Mouse (Mus musculus) lung, postnatal 4 days (tissue): ENCODE data around the gene Klhdc7a.
"Not testable (repeated sequence)": the region's sequence is repeated elsewhere in the genome, so short reads cannot be mapped to it uniquely, and the experiment has no call there.

Experiments used
- DNase-seq, 2 experiments: peaks; one replicate each; pipeline ENCODE4 v3.0.0; 2021

The Klhdc7a gene

DNA sequence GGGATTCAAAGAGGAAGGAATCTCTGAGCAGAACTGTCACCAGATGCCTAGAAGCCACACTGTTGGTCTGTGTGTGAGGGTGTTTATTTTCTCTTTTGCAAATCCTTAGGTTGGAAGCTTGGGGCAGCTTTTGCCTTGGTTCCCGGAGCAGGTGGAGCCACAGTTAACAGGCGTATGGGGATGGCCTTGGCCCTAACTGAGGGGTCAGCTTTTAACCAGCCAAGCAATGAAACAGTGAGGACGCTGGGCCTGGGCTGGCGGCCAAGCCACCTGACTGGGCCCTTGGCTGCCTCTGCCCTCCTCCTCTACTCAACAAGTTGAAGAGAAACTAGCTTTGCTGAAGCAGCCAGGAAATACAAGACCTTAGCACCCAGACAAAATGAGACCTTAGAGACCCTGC lies at the start of gene Klhdc7a:
TSS of gene Klhdc7a (minus strand) at position 105 of the 400 bp plus-strand sequence.
- DNase-seq: peak; percentile 67 to 87

DNA sequence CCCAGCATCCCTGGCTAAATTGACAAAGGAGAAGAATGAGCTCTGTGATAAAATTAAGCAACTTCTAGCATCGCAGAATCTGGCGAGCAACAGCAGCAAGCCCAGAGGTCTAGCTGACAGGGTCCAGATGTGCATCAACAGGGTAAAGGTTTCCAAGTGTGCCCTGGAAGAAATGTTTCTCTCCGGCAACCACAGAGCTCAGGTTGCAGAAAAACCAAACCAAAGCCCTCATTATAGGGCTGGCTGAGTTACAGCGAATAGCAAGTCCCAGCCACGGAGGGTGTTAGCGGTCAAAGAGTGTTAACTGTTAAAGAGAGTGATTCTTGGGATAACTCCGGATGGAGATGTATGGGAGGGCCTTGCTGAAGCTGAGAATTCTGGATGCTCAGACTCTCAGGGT lies 48.1 kb upstream of the Klhdc7a start:
- no peak for DNase-seq

DNA sequence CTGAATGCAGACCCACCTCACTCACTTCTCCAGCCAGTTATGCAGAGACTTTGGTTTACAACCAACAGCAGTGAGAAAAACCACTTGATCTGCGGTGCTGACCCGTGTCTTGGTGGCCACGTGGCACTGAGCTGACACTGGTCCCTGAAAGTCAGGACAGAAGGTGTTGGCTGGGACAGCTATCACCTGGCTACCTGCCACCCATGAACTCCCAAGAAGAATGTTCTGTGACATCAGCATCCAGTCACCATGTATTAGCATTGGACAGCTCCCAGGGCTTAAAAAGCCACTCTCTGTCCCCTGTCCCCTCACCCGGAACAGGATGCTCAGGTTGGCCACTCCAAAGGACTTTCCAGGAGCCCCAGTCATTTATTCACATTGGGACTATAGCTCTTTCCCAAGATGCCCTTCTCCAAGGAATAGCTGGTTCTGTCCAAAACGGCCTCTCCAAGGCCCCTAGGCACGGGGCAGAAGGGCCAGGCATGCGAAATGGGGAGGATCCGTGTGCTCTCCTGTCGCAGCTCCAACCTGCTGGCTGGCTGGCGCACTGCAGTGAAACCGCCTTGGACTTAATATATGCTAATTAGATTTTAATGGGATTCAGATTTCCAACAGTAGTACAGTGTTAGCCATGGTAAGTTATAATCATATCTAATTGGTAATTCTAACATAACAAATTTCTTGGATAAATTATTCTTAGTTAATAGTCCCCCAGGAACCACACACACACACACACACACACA lies 43.1 kb upstream of the Klhdc7a start:
- DNase-seq: no peak

DNA sequence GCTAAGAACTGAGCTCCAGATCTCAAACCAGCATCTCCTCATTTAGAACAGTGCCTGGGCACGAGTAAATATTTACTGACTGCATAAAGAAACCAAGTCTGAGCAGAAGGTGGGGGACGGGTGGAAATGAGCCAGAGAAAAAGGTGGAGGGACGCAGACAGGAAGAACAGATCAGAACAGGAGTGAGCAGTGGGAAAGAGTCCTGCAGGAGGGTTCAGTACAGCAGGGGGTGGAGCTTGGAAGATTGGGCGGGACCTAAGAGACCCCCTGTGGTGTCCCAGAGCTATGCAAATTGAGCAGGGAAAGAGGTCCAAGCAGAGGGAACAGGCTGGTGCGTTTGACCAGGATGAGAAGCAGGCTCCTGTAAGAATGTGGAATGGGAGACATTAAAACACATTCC lies 37.1 kb upstream of the Klhdc7a start:
- peak in 1 of 2 experiments; percentile 6 for DNase-seq

DNA sequence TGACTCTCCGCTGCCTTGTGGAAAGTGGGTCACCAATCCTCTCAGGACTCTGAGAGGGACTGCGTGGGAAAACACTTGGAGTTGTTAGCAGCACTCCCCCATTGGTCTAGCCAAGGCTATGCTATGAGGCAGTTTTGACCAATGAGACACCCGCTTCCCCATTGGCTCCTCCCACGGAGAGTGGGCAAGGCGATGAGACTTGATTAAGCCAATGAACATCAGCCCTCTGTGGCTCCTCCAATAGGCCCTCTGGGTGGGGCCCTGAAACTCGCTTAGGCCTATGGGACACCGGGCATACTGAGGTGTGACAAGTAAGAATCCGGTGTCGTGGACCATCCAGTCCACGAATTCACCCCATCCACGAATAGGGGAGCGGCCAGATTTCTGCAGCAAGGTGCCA lies 36.3 kb upstream of the Klhdc7a start:
- peak; percentile 38 to 51 for DNase-seq

DNA sequence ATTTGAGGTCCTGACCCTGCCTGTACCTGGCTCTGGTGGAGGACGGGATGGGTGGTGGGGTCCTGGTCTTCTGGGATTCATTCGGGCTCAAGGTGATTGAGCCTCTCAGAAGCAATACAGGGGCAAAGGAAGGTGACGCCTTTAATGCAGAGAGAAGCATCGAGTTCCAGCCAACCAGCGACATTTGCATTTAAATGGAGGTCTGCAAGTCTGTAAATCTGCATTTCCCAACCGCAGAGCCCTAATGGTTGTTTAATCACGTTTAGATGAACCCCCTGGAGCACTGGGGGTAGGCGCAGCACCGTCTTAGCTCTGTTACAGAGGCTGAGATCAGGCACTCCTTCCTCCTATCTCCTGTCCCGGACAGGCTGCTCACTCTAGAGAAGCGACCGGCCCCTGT lies 34.2 kb upstream of the Klhdc7a start:
- no peak for DNase-seq

DNA sequence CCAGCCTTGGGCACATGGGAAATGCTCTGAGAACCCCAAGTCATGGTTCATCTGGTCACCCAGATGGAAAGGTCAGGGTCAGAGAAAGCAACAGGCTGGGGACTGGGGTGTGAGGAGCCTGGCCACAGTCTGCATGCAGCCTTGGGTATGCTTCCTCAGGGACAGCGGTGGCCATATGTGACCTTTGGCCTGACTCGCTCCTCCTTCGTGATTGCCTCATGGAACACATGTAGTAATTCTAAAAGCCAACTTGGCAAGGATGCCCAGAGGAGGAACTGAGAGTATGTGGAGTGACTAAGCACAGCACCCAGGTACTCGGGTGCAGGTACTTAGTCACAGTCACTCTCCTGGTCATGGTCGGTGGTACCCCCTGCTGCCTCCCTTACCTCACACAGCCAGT lies 33.1 kb upstream of the Klhdc7a start:
- no peak for DNase-seq

DNA sequence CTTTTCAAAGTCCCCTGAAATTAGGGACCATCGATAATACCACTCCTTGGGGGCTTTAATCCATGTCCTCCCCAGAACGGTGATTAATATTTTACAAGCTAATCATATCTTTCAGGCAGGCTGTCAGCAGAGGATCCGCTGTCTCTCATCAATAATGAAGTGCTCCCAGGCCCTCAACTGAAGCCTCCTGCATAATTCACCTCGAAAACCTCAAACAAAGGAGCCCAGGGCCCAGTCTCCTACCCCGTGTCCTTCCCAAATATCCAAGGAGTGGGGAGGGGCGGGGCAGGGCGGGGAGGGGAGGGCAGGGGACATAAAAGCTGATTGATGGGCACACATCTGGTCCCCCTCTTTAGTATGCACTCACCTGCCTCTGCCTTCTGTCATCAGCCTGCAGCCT lies 31.2 kb upstream of the Klhdc7a start:
- DNase-seq: no peak

DNA sequence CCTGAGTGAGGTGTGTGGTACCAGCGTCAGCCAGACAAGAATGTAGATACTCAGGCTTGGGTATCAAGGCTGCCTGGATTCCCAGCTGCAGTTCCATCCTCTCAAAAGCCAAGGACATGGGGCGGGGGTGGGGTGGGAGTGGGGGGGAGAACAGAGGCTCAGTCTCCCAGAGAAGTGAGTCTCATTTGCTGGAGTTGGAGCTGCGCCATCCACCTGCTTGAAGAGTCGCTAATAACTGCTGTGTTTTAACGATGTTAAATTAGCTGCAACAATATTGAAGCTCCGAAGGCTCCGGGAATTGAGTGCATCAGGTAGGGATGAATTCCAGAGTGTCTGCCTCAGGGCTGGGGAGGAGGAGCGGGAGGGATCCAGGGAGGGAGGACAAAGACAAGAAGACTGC lies 27.8 kb upstream of the Klhdc7a start:
- DNase-seq: no peak

DNA sequence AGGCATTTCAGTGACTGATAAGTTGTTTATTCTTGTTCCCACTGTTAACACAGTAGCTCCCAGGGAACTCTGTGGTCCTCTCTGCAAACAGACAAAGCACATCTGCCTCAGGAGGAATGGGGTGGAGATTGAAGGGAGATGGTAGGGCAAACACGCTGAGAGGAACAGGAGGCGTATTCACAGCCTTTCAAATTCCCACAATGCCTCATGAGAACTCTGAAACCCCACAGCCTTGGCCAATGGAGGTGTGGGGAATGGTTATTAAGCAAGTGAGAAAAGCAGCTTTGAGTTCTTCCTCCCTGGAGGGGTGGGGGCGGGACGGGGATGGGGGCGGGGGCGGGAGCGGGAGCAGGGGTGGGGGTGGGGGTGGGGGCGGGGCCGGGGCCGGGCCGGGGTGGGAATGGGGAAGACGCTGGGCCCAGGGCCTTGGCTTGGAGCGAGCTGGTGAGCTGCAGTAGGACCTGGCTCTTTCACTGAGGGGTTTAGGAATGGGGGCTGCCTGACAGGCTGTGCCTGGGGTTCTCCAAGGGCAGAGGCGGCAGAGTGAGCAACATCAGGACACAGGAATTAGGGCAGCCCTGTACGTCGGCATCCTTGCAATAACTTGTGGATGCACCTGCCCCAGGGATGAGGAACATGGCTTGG lies 25.4 kb upstream of the Klhdc7a start:
- DNase-seq: no peak

DNA sequence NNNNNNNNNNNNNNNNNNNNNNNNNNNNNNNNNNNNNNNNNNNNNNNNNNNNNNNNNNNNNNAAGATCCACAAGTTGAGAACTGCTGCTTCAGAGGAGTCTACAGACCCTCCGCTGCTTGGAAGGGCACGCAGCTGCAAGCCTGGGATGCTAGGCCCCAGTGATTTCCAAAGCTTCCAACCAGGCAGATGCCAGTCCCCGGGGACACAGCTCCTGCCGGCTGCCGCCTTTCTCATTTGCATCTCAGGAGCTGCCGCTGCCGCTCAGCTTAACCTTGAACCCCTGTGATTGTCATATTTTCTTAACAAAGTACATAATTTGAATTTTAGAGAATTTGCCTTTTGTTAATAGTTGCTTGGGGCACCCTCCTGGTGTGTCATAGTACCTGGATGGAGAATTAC lies 19.1 kb upstream of the Klhdc7a start:
- DNase-seq: no peak

DNA sequence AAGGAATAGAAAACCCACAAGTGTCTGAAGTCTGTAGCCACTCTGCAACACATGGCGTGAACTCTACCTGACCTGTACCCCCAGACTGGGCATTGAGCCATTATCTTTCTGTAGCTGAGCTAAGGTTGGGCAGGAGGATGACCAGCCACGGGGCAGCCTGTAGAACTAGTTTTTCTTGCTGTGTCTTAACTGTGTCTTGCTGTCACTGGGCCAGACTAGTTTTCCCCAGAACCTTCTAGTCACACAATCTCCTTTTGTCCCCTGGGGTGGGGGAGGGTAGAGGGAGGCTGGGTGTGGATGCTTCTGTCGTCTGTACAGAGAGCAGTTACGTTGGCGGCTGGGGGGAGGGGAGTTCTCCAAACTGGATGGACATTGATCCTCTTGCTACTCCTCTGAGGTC lies 10.9 kb upstream of the Klhdc7a start:
- DNase-seq: peak; percentile 27 to 42

DNA sequence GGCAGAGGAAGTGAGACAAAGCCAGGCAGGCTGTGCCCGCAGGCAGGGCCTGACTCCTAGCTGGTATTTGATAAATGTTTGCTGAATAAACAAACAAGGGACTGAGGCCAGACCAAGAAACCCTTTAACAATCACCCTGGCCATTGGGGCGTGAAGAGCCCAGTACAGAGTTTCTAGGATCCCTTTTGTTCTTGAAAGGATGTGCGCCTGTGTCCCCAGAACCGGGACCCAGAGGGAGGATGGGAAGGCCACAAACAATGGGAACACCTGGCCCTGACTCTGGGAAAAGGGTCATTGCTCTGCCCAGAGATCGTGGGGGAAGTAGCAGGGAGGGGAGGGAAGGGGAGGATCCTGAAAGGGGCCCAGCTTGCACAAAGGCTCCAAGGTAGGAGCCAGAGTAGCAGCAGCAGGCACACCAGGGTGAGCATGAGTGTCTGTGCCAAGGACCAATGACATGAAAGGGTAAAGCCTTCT lies 9.5 kb upstream of the Klhdc7a start:
- DNase-seq: peak; percentile 21 to 53

DNA sequence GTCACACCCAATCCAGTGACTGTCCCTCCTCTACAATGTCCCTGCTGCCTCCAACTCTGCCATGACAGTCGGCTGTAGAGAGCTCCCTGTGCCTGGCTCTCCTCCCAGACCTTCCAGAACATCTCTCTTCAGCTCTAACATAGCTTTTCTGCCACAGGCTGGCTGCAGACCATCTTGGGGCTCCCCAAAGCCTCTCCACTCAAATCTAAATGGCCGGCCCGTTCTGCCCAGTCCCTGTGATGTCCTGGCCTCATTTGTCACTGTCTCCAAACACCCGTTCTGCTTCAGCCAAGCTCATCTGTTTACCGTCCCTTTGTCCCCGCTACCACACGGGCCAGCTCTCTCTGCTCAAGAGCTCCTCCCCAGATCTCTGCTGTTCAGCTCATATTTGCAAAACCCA lies 6.7 kb upstream of the Klhdc7a start:
- no peak for DNase-seq

DNA sequence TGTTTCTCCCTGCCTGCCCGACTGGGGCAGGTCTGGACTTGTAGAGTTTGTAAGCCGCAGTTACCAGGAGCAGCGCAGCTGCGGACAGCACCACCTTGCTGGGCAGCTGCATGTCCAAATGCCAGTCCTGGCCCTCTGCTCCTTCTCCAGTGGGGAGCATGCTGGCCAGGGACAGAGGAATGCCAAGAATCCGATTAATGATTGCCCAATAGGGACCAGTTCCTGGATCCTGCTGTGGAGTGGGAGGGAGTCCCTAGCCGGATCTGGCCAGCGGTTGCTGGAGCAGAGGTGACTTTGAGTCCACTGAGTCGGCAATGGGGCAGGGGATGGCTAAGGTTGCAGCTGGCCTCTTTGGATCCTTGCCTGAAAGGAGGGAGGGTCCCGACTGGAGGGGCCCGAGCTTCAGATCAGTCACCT lies 343 bp downstream of the Klhdc7a start:
- DNase-seq: peak; percentile 52 to 78

DNA sequence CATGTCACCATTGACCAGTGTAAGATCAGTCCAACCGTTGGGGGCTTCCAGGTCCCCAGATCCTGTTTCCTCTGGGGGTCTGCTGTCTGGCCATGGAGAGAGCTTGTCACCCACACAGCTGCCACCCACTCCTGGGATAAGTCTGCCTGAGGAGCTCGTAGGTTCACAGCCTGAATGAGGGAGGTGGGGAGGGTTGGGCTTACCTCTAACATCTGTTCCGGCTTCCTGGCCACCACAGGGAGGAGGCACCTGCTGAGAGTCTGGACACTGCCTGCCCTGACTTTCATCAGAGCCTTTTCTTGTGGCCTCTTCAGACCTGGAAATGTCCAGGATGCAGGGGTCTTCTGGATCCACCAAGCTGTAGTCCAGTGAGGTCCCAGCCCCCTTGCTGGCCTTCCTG lies 845 bp downstream of the Klhdc7a start:
- no peak for DNase-seq

DNA sequence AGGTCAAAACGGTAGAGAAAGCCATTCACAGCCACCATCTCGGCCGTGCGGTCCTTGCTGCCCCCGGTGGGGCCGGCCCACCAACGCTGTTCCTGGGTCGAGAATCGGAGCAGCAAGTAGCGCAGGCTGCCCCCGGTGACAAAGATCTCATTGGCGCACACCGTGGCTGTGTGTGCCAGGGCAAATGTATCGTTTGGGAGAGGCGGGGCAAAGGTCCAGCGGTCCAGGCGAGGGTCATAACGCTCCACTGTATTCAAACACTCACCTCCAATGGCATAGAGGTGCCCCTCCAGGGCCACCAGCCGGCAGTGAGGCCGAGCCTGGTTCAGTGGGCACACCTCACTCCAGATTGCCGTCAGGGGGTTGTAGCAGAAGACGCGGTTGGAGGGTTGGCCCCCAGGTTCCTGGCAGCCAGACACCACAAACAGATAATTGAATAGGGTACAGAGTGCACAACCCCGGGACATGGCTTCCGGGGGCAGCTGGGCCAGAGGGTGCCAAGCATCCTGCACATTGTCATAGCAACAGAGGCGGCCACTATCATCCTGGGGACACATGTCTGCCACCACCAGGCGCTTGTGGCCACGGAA lies 2.1 kb downstream of the Klhdc7a start:
- no peak for DNase-seq

DNA sequence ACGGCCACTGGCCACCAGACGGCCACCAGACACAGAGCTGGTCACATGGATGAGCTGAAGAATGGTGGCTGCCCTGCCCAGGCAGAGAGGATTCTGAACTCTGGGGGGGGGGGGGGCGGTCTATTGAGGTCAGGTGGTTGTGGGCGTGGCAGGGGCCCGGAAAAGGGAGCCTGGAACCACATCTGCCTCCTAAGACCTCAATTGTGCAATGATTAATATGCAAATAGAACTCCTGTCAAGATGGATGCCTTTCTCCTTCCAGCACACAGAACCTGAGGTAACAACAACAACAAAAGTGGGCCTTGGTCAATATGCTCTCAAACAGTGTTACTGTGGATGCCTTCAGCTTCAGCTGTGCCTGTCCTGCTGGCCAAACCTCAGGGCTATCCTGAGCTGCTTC lies 3.4 kb downstream of the Klhdc7a start:
- DNase-seq: no peak

DNA sequence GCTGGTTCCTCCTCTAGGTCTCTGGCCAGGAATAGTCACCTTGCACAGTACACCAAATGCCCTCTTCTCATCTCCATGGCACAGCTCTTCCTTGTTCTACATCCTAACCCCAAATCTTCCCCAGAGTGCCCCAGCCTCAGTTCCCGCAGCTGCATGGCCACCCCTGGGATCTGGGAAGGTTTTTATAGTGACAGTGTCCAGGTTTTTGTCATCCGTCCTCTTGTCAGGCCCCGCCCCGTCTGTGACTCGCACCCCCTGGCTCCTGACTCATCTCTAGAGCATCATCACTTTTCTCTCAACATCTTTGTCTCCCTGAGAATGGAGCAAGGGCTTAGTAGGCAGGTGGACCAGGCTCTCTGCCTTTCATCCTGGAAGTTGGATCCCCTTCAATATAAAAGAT lies 3.9 kb downstream of the Klhdc7a start:
- DNase-seq: no peak

DNA sequence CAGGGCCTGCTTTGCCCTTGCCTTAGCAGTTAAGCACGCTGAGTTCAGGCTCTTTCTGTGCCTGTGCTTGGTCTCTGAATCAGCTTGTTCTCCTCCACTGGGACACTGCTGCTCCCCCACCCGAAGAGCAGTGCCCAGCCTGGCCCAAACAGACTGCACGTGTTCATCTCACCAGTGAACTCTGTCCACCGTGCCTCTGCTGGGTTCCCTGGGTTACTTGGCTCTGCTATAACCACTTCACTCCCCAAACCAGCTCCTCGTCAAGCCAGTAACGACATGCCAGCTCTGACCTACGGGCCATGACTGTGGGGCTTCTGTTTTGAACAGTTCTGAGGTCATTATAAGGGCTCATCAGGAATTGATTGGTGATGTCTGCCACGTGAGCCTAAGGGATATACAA lies 4.8 kb downstream of the Klhdc7a start:
- DNase-seq: no peak

DNA sequence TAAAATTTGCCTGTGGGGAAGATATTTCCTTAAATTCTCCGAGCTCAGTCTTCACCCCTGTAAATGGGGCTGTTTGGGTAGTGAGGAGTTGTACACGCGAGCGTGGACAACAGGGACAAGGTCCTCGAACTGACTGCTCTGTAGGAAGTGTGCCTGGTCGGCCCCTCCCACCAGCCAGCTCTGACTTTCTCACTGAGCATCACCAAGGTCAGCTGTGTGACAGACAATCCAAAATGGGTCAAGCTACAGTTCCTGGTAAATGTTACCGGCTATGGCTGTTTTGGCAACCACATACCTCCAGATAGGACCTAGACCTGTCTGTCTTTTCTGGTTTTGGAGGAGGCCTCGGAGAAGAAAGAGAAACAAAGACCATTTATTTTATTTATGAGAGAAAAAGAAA lies 6.0 kb downstream of the Klhdc7a start:
- no peak for DNase-seq

DNA sequence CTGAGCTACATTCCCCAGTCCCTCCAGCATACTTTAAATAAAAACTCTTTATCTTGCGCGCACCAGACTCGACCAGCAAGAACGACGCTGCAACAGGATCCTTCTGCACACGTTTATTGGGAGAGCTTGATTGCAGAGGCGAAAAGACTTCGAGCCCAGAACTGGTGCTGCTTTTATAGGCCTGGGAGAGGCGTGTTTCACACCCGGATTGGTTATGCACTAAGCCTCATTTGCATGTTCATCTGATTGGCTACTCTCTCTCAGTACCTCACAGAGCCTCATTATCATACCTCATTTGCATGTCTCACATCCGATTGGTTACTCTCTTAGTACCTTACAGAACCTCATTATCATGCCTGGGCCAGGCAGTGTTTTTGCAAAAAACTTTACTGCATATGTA lies 6.5 kb downstream of the Klhdc7a start:
- not testable (repeated sequence) for DNase-seq

DNA sequence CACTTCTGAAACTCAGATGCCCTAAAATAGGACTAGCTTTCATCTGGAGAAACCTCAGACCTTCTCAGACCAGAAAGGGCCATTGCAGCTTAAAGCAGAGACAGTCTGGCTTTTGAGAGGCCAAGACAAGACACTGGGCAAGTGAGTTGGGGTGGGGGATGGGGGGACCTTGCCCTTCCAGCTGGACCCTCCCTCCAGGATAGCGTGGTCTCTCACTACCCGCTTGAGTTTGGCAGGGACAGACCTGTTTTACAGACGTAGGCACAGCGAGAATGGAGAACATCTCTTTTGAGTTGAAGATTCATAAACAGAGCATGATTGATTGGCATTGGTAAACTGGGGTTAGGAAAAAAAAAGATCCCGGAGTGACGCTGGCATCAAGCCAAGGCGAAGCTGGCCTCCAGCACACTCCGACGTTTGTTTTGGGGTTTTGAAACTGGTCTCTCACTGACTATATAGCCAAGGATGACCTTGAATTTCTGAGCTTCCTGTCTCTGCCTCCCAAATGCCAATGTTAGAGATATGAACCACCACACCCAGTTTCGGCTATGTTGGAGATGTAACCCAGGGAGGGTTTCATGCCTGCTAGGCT lies 7.0 kb downstream of the Klhdc7a start:
- DNase-seq: no peak
